Mouse (Mus musculus) cerebellum, postnatal 10 days (tissue): ENCODE data around the gene C77080.

Experiments used
- DNase-seq, 2 experiments: peaks; one replicate each; pipeline ENCODE4 v3.0.0; 2021; ENCODE audit warnings: mixed read lengths in 2 of 2

C77080 gene

DNA sequence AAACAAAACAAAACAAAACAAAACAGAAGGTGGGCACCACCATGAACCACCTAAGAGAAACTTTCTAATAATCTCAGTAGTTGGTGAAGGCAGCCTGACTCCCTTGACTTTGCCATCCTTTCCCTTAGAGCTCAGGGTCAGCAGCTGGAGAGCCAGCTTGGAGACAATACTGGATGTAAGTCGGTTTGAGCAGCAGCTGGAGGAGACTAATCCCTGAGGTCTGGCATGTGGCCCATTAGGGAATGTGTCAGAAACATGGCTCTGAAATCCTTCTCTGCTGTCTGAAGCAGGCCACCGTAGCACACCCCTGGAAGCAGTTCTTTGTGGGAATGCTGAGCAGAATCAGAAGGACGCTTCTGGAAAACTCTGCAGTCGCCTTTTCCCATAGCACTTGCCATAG, 49.7 kb downstream of the C77080 start:
- DNase-seq = peak in 1 of 2 experiments; percentile 48

DNA sequence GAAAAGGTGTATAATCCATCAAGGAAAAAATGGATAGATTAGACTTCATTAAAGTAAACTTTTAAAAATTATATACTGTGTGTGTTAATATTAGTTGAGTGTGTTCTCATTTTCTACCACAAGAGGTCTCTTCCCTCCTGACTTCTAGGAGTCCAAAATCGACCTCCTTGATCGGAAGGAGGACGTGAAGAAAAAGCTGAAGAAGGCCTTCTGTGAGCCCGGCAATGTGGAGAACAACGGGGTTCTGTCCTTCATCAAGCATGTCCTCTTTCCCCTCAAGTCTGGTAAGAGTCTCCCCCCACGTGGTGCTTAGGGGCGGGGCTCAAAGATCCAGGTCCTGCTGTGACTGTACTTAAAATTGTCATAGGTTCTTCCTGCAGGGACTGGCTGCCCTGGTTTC, 51.7 kb downstream of the C77080 start:
- peak; percentile 45 to 75 for DNase-seq

DNA sequence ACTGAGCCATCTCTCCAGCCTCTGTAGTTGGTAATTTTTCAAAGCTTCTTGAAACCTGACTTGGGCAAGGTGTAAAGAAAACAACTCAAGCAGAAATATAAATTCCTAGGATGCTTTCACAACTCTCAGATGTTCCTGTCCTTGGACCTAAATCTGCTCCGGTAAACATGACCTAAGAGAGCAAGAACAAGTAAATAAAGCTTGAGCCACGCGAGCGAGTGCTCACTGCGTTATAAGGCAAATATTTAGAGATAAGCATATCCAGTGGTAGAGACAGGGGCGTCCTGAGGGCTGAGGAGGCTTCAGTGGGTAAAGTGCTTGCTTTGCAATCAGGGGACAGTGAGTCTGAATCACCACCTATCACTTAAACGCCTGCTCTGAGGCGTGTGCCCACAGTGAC, 54.4 kb downstream of the C77080 start:
- no peak for DNase-seq

- no peak for DNase-seq
Observed at GRCm38 (mm10) chr4:129204655-129205054, 56.5 kb downstream of the C77080 start.

DNA sequence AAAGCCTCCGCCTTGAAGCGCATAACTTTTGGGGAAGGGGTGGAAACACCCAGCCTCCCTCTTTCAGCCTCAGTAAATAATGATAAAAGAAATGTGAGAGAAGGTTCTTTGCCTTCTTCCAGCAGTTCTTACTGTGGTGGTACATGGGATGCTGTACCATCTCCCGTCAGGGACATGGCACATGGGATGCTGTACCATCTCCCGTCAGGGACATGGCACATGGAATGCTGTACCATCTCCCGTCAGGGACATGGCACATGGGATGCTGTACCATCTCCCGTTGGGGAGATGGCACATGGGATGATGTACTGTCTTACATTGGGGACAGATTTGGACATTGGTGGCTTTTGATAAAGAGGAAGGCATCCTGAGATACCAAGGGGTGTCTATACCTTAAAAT, 63.7 kb downstream of the C77080 start:
- DNase-seq = no peak

GRCm38 (mm10) chr4:129194280-129194679, 66.9 kb downstream of the C77080 start:
- DNase-seq = no peak

- no peak for DNase-seq
Observed at GRCm38 (mm10) chr4:129191691-129192090, 69.5 kb downstream of the C77080 start.

DNA sequence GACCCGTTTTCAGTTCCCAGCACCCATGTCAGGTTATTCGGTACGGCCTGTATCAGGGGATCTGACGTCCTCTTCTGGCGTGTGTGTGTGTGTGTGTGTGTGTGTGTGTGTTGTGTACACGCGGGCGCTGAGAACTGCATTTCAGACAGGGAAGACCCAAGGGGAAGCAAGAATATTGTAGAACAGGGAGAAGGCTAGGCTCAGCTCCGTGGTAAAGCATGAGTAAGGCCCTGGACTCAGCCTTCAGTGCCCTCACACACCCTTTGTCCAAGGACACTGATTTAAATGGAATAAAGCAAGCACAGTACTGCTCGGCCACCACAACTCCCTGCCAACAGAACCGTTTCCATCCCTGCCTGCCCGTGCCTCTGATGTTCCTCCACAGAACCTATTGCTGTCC, 70.7 kb downstream of the C77080 start:
- peak; percentile 31 to 49 for DNase-seq

DNA sequence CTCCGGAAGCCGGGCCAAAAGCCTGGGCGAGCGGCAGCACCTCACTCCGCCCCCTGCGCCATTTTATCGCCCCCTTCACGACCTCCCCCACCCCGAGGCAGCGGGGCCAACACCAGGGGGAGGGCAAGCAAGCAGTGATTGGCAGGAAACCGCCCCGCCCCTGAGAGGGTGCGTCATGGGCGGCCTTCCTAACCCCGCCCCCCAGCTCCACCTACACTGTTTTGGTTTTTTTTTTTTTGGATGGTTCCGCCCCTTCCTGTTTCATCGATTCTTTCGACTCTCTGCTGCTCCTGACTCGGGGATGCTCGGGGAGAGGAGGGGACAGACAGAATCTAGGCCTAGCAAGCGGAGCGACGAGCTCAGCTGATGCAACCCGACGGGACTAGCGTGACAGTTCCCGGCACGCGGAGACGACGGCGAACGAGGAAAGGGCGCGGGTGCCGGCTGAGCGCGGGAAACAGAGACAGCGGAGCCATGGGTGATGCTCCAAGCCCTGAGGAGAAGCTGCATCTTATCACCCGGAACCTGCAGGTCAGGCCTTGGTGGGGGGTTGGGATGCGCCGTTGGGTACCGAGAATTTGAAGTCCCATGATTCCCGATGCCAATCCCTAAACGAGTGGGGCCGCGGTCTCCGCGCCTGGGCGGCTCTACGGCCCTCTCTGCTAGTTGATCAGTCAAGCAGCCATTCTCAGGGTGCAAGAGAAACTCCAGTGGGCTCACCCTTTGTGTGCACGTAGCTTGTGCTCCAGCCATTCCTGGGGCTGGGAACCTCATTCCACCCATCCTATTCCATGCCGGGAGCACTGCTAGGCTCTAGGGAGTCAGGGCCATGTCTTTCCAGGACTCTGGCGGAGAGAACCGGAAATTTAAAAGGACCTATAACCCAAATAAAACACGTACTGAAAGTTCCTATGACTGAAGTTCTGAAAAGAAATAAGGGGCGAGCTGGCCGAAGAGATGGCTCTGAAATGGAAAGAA, 71.4 kb downstream of the C77080 start, which contains the start of the genes S100pbp and Yars:
Gene S100pbp, minus strand, starts transcription at position 186 of the 978 bp plus-strand sequence.
Gene Yars, plus strand, starts transcription at position 219 of the 978 bp plus-strand sequence.
- peak; percentile 99 for DNase-seq

GRCm38 (mm10) chr4:129188803-129189541, 72.2 kb downstream of the C77080 start:
- peak; percentile 74 for DNase-seq

- DNase-seq = no peak
Observed at GRCm38 (mm10) chr4:129188041-129188659, 73.1 kb downstream of the C77080 start.

- DNase-seq = no peak
Observed at GRCm38 (mm10) chr4:129179560-129179959, 81.6 kb downstream of the C77080 start.

- no peak for DNase-seq
Observed at GRCm38 (mm10) chr4:129172529-129172928, 88.7 kb downstream of the C77080 start.
